Mouse (Mus musculus): ENCODE data around the gene Col4a5. TPM values are rescaled to one million over a fixed set of nuclear protein-coding genes. Genes with fewer than 3 reads are reported as not detected.

Col4a5 gene
- polyA plus RNA-seq (2012; rRNA removed), result 16.1 and 18.2 TPM in 2 replicates

DNA sequence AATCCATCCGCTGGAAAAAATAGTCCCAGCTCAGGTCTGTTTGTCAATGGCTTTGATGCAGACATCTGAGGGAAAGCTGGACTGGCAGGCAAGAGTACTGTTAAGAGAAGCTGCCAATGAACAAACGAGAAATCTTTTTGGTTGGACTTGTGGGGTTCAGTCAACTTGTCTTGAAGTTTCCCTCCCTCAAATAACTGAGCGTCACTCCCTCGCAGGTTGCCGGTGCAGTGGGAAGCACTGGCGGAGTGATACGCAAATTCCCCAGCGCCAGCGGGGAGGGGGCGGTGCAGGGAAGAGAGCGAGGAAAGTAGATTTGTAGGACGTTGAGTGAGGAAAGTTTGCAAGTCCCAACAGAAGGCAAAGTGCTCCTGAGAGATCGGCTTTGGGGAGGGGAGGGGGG is at the start of gene Col4a5:
Gene Col4a5, plus strand, starts transcription at position 276 of the 400 bp plus-strand sequence.

DNA sequence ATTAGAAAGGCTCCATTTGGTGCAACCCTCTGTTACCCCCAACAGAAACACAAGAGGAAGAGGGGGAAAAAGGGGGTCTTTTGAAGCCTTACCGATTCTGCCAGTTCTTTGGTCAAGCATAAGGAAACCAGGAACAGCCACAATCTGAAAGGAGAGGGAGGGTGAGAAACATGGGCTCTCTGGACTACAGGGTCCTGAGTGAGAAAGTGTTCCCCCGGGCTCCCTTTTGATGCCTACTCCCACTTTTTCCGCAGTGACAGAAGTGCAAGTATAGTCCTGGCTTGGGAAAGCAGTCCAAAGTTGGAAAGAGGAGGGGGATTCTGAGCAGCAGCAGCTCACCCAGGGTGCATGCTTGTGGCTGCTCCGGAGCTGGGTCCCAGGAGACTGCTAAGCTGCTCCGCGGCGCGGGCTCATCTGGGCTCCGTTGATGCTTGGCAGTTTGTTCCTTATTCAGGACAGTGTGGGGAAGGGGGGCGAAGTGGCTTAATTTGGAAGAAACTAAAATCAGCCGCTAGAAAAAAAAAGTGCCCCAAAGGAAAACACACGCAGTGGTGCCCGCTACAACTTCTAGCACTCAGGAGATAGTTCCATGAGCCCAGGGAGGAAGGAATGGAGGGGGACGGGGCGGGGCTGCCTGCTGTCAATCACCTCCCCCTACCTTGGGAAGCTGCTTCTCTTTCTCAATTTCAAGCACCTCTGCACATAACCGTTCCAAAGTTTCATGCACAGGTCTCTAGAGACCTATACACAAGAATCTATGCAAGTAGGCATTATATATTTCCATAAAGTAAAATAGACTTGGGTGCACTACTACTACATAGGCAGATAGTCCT is 1.5 kb upstream of the Col4a5 start, which contains the start of gene Col4a6:
Gene Col4a6, minus strand, starts transcription at position 607 of the 833 bp plus-strand sequence.

DNA sequence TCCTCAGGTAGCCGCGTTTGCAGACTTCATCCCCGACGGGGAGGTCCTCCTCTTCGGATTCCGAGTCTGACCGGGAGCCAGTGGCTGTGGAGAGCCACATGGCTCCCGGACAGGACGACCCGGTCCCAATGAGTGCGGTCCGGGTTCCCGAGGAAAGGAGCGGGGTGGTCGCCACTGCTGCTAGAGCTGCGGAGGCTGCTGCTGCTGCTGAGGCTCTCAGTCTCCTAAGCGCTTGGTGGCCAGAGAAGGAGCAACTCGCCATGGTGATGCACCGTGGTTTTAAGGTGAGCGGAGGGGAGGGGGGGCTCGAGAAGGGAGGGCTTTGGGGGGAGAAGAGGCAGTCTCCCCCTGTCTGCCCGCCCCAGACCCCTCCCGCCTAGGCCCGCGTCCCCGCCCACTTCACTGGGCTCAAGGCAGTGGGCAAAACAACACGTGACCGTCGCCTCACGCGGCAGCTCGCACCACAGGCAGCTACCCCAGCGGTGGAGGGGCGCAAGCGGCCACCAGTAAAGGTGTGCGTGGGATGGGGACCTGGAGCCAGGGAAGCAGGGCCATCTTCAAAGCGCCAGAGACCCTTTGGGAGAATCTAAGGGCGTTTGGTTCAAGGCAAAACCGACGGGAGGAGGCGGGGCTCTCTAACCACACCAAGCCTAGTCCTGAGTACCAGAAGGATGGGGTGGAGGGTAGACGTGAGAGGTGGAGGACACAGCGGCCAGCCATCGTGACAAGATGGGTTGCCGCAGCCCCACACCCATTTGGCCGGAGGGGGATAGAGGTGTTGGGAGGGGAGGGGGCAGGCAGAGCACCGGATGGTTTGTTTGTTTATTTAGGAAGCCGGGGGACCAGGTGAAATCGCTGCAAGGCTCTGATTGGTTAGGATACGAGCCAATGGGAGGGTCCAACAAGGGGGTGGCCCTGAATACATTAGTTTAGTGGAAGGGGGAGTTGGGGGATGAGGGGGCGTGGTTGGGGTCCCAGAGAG is 250.0 kb downstream of the Col4a5 start, which contains the start of gene Irs4:
Gene Irs4, minus strand, starts transcription at position 327 of the 982 bp plus-strand sequence.

Other genes with a start within 250 kb of the Col4a5 start
- gene Col4a6, start 1.3 kb upstream of the Col4a5 start, polyA plus RNA-seq (2012; rRNA removed), result 8.1 and 8.3 TPM in 2 replicates
- gene Irs4, start 249.9 kb downstream of the Col4a5 start, polyA plus RNA-seq (2012; rRNA removed), result 0.07 and 0.10 TPM in 2 replicates

Data from ovary, adult 2 months (tissue).